Mouse (Mus musculus): Measurements from ENCODE around the gene Gm43720. TPM values are rescaled to one million over a fixed set of nuclear protein-coding genes. Genes with fewer than 3 reads are reported as not detected.
"Not testable (repeated sequence)": the region's sequence is repeated elsewhere in the genome, so short reads cannot be mapped to it uniquely, and the experiment has no call there.

Gm43720 gene
- total RNA-seq, 4 experiments from 2014 or later = not detected

DNA sequence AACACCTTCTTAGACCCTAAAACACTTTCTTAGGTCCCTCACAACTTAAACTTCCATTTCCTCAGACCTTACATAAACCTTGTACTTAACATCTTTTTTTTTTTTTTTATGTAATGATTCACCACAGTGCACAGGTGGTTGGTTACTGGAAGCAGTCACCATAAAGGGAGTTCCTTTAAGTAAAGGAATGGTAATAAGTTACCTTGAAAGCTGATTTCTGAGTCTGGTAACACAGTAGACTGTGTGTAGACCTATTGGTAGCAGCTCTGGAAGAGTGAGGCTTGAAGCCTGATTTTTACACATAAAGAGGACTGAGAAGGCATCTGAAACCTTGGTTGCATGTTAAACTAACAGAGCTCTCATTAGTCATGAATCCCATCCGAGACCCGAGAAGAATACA, 59.9 kb downstream of the Gm43720 start:
- no peak for DNase-seq (ENCODE audit: low spot score in 2 of 2)

- not testable (repeated sequence) for DNase-seq (ENCODE audit: low spot score in 2 of 2)
Observed at GRCm38 (mm10) chr5:138216632-138217031, 63.1 kb downstream of the Gm43720 start.

Other genes starting within 250 kb of the Gm43720 start
- not detected for gene Smok3c, start 226.8 kb downstream of the Gm43720 start, total RNA-seq (2022)
- gene Zkscan1, start 194.9 kb downstream of the Gm43720 start, total RNA-seq (2022) = 10 to 100 TPM; 39.6 to 44.7 (median 42.9) TPM
- gene Zscan21, start 163.1 kb downstream of the Gm43720 start, total RNA-seq (2022) = 10 to 100 TPM; 15.9 to 17.8 (median 16.3) TPM
- gene Zfp113, start 124.2 kb downstream of the Gm43720 start, total RNA-seq (2022) = 10 to 100 TPM; 11.6 to 14.0 (median 13.4) TPM
- 100 to 1,000 TPM; 133 to 147 (median 144) TPM for gene Cops6, start 118.9 kb downstream of the Gm43720 start, total RNA-seq (2022)
- gene Ap4m1, start 108.0 kb downstream of the Gm43720 start, total RNA-seq (2022) = 10 to 100 TPM; 21.6 to 28.1 (median 24.0) TPM
- gene Mcm7, start 107.5 kb downstream of the Gm43720 start, total RNA-seq (2022) = 10 to 100 TPM; 15.2 to 17.9 (median 15.9) TPM
- 10 to 100 TPM; 34.6 to 42.1 (median 38.8) TPM for gene Taf6, start 92.5 kb downstream of the Gm43720 start, total RNA-seq (2022)
- 10 to 100 TPM; 11.7 to 14.7 (median 12.5) TPM for gene Cnpy4, start 92.5 kb downstream of the Gm43720 start, total RNA-seq (2022)
- 1 to 10 TPM; 7.4 to 9.1 (median 8.5) TPM for gene Mblac1, start 85.6 kb downstream of the Gm43720 start, total RNA-seq (2022)
- under 1 TPM in 3 of 4 experiments, not detected in 1; 0.19 to 0.23 (median 0.22) TPM for gene Nxpe5, start 54.1 kb downstream of the Gm43720 start, total RNA-seq (2022)
- gene Lamtor4, start 24.5 kb downstream of the Gm43720 start, total RNA-seq (2022) = 10 to 100 TPM; 50.8 to 61.6 (median 55.1) TPM
- gene BC037034, start 15.9 kb downstream of the Gm43720 start, total RNA-seq (2022) = 10 to 100 TPM; 60.5 to 70.0 (median 66.1) TPM
- gene Gal3st4, start 7.1 kb downstream of the Gm43720 start, total RNA-seq (2022) = 1 to 10 TPM; 2.8 to 5.2 (median 3.9) TPM
- gene Gpc2, start within 50 bp of the Gm43720 start, total RNA-seq (2022) = 1 to 10 TPM in 3 of 4 experiments, under 1 TPM in 1; 0.94 to 1.7 (median 1.3) TPM
- gene Stag3, start 282 bp upstream of the Gm43720 start, total RNA-seq (2022) = 1 to 10 TPM in 2 of 4 experiments, under 1 TPM in 2; 0.36 to 1.2 (median 0.89) TPM
- 1 to 10 TPM in 1 of 4 experiments, under 1 TPM in 3; 0.34 to 1.1 (median 0.59) TPM for gene Pvrig, start 62.0 kb upstream of the Gm43720 start, total RNA-seq (2022)
- gene Zfp157, start 161.5 kb upstream of the Gm43720 start, total RNA-seq (2022) = 10 to 100 TPM; 20.6 to 23.6 (median 20.8) TPM

Data from left cerebral cortex, adult 8-10 months (tissue).